Mouse (Mus musculus) heart, embryonic 10.5 days (tissue): ENCODE measurements around the gene Efs. TPM values are rescaled to one million over a fixed set of nuclear protein-coding genes. Genes with fewer than 3 reads are reported as not detected.

Experiments
- DNase-seq: peaks from one replicate; pipeline ENCODE4 v3.0.0-alpha.2; 2017; ENCODE audit warnings: low spot score
- H3K27ac ChIP-seq: fragments of 300-500 bp; sonication (generic); 2 replicates; pipeline ENCODE4 v1.5.1; 2016; ENCODE audit warnings: mild to moderate bottlenecking
- H3K27me3 ChIP-seq: fragments of 300-500 bp; sonication (generic); 2 replicates; pipeline ENCODE4 v1.6.1; 2016; ENCODE audit warnings: mild to moderate bottlenecking; ENCODE audit not compliant: poor library complexity, insufficient read depth, severe bottlenecking
- H3K36me3 ChIP-seq: fragments of 300-500 bp; sonication (generic); 2 replicates; pipeline ENCODE4 v1.6.1; 2016; ENCODE audit warnings: mild to moderate bottlenecking, moderate library complexity
- H3K4me1 ChIP-seq: fragments of 300-500 bp; sonication (generic); 2 replicates; pipeline ENCODE4 v1.6.1; 2016; ENCODE audit warnings: mild to moderate bottlenecking
- H3K4me3 ChIP-seq: fragments of 300-500 bp; sonication (generic); 2 replicates; pipeline ENCODE4 v1.5.1; 2016; ENCODE audit warnings: mild to moderate bottlenecking, moderate library complexity
- H3K9me3 ChIP-seq: fragments of 300-500 bp; sonication (generic); 2 replicates; pipeline ENCODE4 v1.6.1; 2016; ENCODE audit warnings: mild to moderate bottlenecking, moderate library complexity
- WGBS: fragments of 180-500 bp; shearing (Covaris S2); methylation state at CpG from one replicate; pipeline ENCODE4 v1.1.7; 2016; 5-methylcytosine and 5-hydroxymethylcytosine counted together
- polyA plus RNA-seq: library from polyadenylated mRNA; unstranded; fragments of >200 nt; fragmentation: Nextera tagmentation; extraction: Ambion mirVana; gene quantifications from 2 replicates; pipeline ENCODE4 v1.2.1, GENCODE M21; 2016

Gene Efs
- polyA plus RNA-seq, 1 experiment from 2014 or later = 23.5 TPM

- H3K27ac ChIP-seq = no peak overlapping the region
- no peak for DNase-seq
- 67% methylated on average over 5 of the region's 5 CpGs for WGBS
- no peak overlapping the region for H3K4me3 ChIP-seq
- no peaks in the 10 kb centered on the region for H3K9me3 ChIP-seq
- peaks cover 28% of the 10 kb centered on the region; the same call in 1 of the 2 replicates for H3K27me3 ChIP-seq
- H3K36me3 ChIP-seq = no peaks in the 10 kb centered on the region
- peaks cover 47% of the 10 kb centered on the region for H3K4me1 ChIP-seq
Measured at GRCm38 (mm10) chr14:54929801-54930200, 3.9 kb upstream of the Efs start.

GRCm38 (mm10) chr14:54927296-54927695 is 1.4 kb upstream of the Efs start:
- Histone ChIP-seq H3K36me3 (peaks cover 4% of the 10 kb centered on the region), H3K27ac (peak overlapping the region; percentile 95), H3K27me3 (peaks cover 26% of the 10 kb centered on the region; the same call in 1 of the 2 replicates), H3K4me1 (peaks cover 53% of the 10 kb centered on the region), H3K4me3 (peak overlapping the region; percentile 72), H3K9me3 (no peaks in the 10 kb centered on the region)
- WGBS = 12% methylated on average over 7 of the region's 7 CpGs
- no peak for DNase-seq

GRCm38 (mm10) chr14:54926401-54927158 is 654 bp upstream of the Efs start:
- Histone ChIP-seq H3K9me3 (0 out of 2 replicates have a peak, but pooled peaks cover under 1% of the 10 kb centered on the region), H3K27me3 (peaks cover 26% of the 10 kb centered on the region; the same call in 1 of the 2 replicates), H3K36me3 (peaks cover 12% of the 10 kb centered on the region), H3K4me1 (peaks cover 53% of the 10 kb centered on the region), H3K27ac (peak overlapping the region; percentile 95), H3K4me3 (peak overlapping the region; percentile 72)
- WGBS = under 1% methylated on average over 48 of the region's 58 CpGs
- no peak for DNase-seq

GRCm38 (mm10) chr14:54924641-54925348 is 1.1 kb downstream of the Efs start:
- Histone ChIP-seq H3K9me3 (peaks cover 9% of the 10 kb centered on the region; the same call in 1 of the 2 replicates), H3K27ac (peak overlapping the region; percentile 95), H3K27me3 (peaks cover 26% of the 10 kb centered on the region; the same call in 1 of the 2 replicates), H3K4me3 (peak overlapping the region; percentile 72), H3K4me1 (peaks cover 45% of the 10 kb centered on the region), H3K36me3 (peaks cover 30% of the 10 kb centered on the region)
- WGBS = 20% methylated on average over 7 of the region's 7 CpGs
- DNase-seq = peak; percentile 90

- no peak overlapping the region for H3K27ac ChIP-seq
- H3K27me3 ChIP-seq = 0 out of 2 replicates have a peak, but pooled peaks cover 3% of the 10 kb centered on the region
- H3K9me3 ChIP-seq = peaks cover 9% of the 10 kb centered on the region; the same call in 1 of the 2 replicates
- DNase-seq = no peak
- no peak overlapping the region for H3K4me3 ChIP-seq
- peaks cover 16% of the 10 kb centered on the region for H3K4me1 ChIP-seq
- WGBS = 91% methylated on average over 16 of the region's 16 CpGs
- H3K36me3 ChIP-seq = peaks cover 70% of the 10 kb centered on the region
Measured at GRCm38 (mm10) chr14:54920076-54920685, 5.7 kb downstream of the Efs start.

GRCm38 (mm10) chr14:54913343-54913742 is 12.6 kb downstream of the Efs start:
- no peaks in the 10 kb centered on the region for H3K27me3 ChIP-seq
- WGBS = 16% methylated on average over 10 of the region's 10 CpGs
- H3K36me3 ChIP-seq = peaks cover 46% of the 10 kb centered on the region
- peak overlapping the region; percentile 90 for H3K27ac ChIP-seq
- peaks cover 34% of the 10 kb centered on the region for H3K4me1 ChIP-seq
- peak overlapping the region; percentile 85 for H3K4me3 ChIP-seq
- DNase-seq = no peak
- no peaks in the 10 kb centered on the region for H3K9me3 ChIP-seq

- peak within 1 kb of the TSS; percentile 85 for H3K4me3 ChIP-seq
- peak within 1 kb of the TSS; percentile 90 for H3K27ac ChIP-seq
- 0% methylated on average over 28 of the region's 28 CpGs for WGBS
- H3K4me1 ChIP-seq = peaks cover 37% of the 10 kb centered on the region
- H3K9me3 ChIP-seq = no peaks in the 10 kb centered on the region
- no peaks in the 10 kb centered on the region for H3K27me3 ChIP-seq
- peaks cover 47% of the 10 kb centered on the region for H3K36me3 ChIP-seq
- no peak for DNase-seq
Measured at GRCm38 (mm10) chr14:54912886-54913285, 13.0 kb downstream of the Efs start, which contains the start of gene Slc22a17. Gene Slc22a17, minus strand, starts transcription at chr14:54913132.

- DNase-seq = no peak
- WGBS = 3% methylated on average over 66 of the region's 69 CpGs
Measured at GRCm38 (mm10) chr14:54912109-54912850, 13.6 kb downstream of the Efs start.

GRCm38 (mm10) chr14:54908682-54909081 is 17.2 kb downstream of the Efs start:
- peaks cover 47% of the 10 kb centered on the region for H3K36me3 ChIP-seq
- no peaks in the 10 kb centered on the region for H3K9me3 ChIP-seq
- no peaks in the 10 kb centered on the region for H3K27me3 ChIP-seq
- no peak for DNase-seq
- WGBS = 69% methylated on average over 7 of the region's 7 CpGs
- H3K4me3 ChIP-seq = no peak overlapping the region; the same call in 1 of the 2 replicates
- peaks cover 45% of the 10 kb centered on the region for H3K4me1 ChIP-seq
- H3K27ac ChIP-seq = peak overlapping the region; percentile 69

More at GRCm38 (mm10) chr14:54912109-54912850, 13.6 kb downstream of the Efs start:
- Histone ChIP-seq H3K9me3 (no peaks in the 10 kb centered on the region), H3K4me3 (peak overlapping the region; percentile 85), H3K27ac (peak overlapping the region; percentile 90), H3K4me1 (peaks cover 38% of the 10 kb centered on the region), H3K36me3 (peaks cover 48% of the 10 kb centered on the region), H3K27me3 (no peaks in the 10 kb centered on the region)

- peaks cover 14% of the 10 kb centered on the region for H3K4me1 ChIP-seq
- no peak for DNase-seq
- WGBS = 88% methylated on average over 4 of the region's 4 CpGs
- peaks cover 38% of the 10 kb centered on the region for H3K36me3 ChIP-seq
- H3K27ac ChIP-seq = no peak overlapping the region
- no peak overlapping the region for H3K4me3 ChIP-seq
- no peaks in the 10 kb centered on the region for H3K9me3 ChIP-seq
- H3K27me3 ChIP-seq = no peaks in the 10 kb centered on the region
Measured at GRCm38 (mm10) chr14:54903641-54904040, 22.3 kb downstream of the Efs start.

- H3K4me3 ChIP-seq = no peak overlapping the region
- peaks cover 38% of the 10 kb centered on the region for H3K36me3 ChIP-seq
- no peaks in the 10 kb centered on the region for H3K9me3 ChIP-seq
- H3K27me3 ChIP-seq = no peaks in the 10 kb centered on the region
- 0% methylated on average over 3 of the region's 3 CpGs for WGBS
- DNase-seq = no peak
- H3K27ac ChIP-seq = no peak overlapping the region
- H3K4me1 ChIP-seq = peaks cover 19% of the 10 kb centered on the region
Measured at GRCm38 (mm10) chr14:54900383-54900782, 25.5 kb downstream of the Efs start.

GRCm38 (mm10) chr14:54897445-54897844 is 28.5 kb downstream of the Efs start:
- Histone ChIP-seq H3K9me3 (no peaks in the 10 kb centered on the region), H3K4me3 (no peak overlapping the region), H3K27ac (peak overlapping the region; percentile 29; the same call in 1 of the 2 replicates), H3K4me1 (peaks cover 23% of the 10 kb centered on the region), H3K27me3 (no peaks in the 10 kb centered on the region), H3K36me3 (peaks cover 37% of the 10 kb centered on the region)
- DNase-seq = no peak
- WGBS = 55% methylated on average over 2 of the region's 2 CpGs
